Mouse (Mus musculus) hindbrain, embryonic 14.5 days (tissue): ENCODE results near the gene Olfr1494. TPM values are rescaled to one million over a fixed set of nuclear protein-coding genes. Genes with fewer than 3 reads are reported as not detected.

Experiments used
- ATAC-seq: fragments of 200-750 bp; cut with Nextera tagmentation; 2 replicates; pipeline ENCODE4 v1.8.0; 2017; ENCODE audit warnings: moderate number of reproducible peaks, mild to moderate bottlenecking, moderate TSS enrichment, moderate library complexity; ENCODE audit not compliant: low FRiP score
- DNase-seq: peaks from one replicate; pipeline ENCODE4 v3.0.0-alpha.2; 2015; ENCODE audit warnings: low spot score
- H3K27ac ChIP-seq: fragments of 300-500 bp; sonication (generic); 2 replicates; pipeline ENCODE4 v1.5.1; 2014; ENCODE audit warnings: mild to moderate bottlenecking, moderate library complexity
- H3K27me3 ChIP-seq: fragments of 300-500 bp; sonication (generic); 2 replicates; pipeline ENCODE4 v1.6.1; 2014; ENCODE audit warnings: mild to moderate bottlenecking, low read length, mixed read lengths; ENCODE audit not compliant: control insufficient read depth, insufficient read depth
- H3K36me3 ChIP-seq: fragments of 300-500 bp; sonication (generic); replicated peaks from 2 replicates; pipeline ENCODE4 v1.6.1; 2014; ENCODE audit not compliant: control insufficient read depth, insufficient read depth
- H3K4me1 ChIP-seq: fragments of 300-500 bp; sonication (generic); replicated peaks from 2 replicates; pipeline ENCODE4 v1.6.1; 2014; ENCODE audit warnings: antibody characterized with exemption, low read length, mixed read lengths; ENCODE audit not compliant: control insufficient read depth, insufficient read depth
- H3K4me2 ChIP-seq: fragments of 300-500 bp; sonication (generic); replicated peaks from 2 replicates; pipeline ENCODE4 v1.6.1; 2014; ENCODE audit warnings: mild to moderate bottlenecking, moderate library complexity
- H3K4me3 ChIP-seq: fragments of 300-500 bp; sonication (generic); replicated peaks from 2 replicates; pipeline ENCODE4 v1.5.1; 2014; ENCODE audit warnings: mild to moderate bottlenecking, low read length
- H3K9ac ChIP-seq: fragments of 300-500 bp; sonication (generic); 2 replicates; pipeline ENCODE4 v1.6.1; 2014
- H3K9me3 ChIP-seq: fragments of 300-500 bp; sonication (generic); 2 replicates; pipeline ENCODE4 v1.6.1; 2016; ENCODE audit warnings: low read length; ENCODE audit not compliant: control insufficient read depth
- WGBS: fragments of 180-500 bp; shearing (Covaris S2); extraction: QIAGEN DNeasy Blood & Tissue Kit; methylation state at CpG from one replicate; pipeline ENCODE4 v1.1.7; 2014; 5-methylcytosine and 5-hydroxymethylcytosine counted together
- polyA plus RNA-seq: library from polyadenylated mRNA; unstranded; fragments of >200 nt; fragmentation: Nextera tagmentation; extraction: Ambion mirVana; gene quantifications from 2 replicates; pipeline ENCODE4 v1.2.1, GENCODE M21; 2014

Gene Olfr1494
- not detected in 2 replicates for polyA plus RNA-seq

- DNase-seq (no peak), ATAC-seq (no peak)
- no peaks in the 10 kb centered on the region for H3K9me3 ChIP-seq
- no peaks in the 10 kb centered on the region for H3K36me3 ChIP-seq
- no peak within 1 kb of the TSS for H3K27ac ChIP-seq
- H3K9ac ChIP-seq, result no peak within 1 kb of the TSS
- no peak within 1 kb of the TSS for H3K4me2 ChIP-seq
- H3K27me3 ChIP-seq, result no peaks in the 10 kb centered on the region
- 94% methylated on average over 4 of the region's 4 CpGs for WGBS
- no peaks in the 10 kb centered on the region for H3K4me1 ChIP-seq
- no peak within 1 kb of the TSS for H3K4me3 ChIP-seq
Observed at GRCm38 (mm10) chr19:13739428-13739827, at the start of gene Olfr1494. Gene Olfr1494 (plus strand): TSS chr19:13739728.

DNA sequence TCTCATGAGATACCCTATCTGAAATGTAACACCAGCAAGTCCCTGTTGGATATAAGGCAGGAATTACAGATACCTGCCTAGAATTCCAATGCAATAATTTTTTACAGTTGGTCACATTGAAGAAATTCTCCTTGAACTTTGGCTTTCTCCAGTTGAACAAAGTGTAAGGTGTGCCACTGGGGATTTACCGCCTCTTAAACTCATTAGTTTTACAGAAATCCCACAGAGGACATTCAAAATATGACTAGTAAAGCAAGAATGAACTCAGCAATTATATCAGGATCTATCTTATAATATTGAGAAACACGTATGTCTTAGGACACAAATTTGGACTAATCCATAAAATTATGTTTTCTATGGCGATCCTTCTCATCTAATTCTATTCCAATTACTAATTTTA lies 42.6 kb upstream of the Olfr1494 start, which contains the start of gene Olfr1491:
Gene Olfr1491 (plus strand): TSS at position 301 of the 400 bp plus-strand sequence.
- Histone ChIP-seq H3K27ac (no peak within 1 kb of the TSS), H3K4me2 (no peak within 1 kb of the TSS), H3K4me1 (no peaks in the 10 kb centered on the region), H3K4me3 (no peak within 1 kb of the TSS), H3K27me3 (no peaks in the 10 kb centered on the region), H3K36me3 (no peaks in the 10 kb centered on the region), H3K9me3 (no peaks in the 10 kb centered on the region), H3K9ac (no peak within 1 kb of the TSS)
- WGBS, result 81% methylated on average over 3 of the region's 3 CpGs
- ATAC-seq (no peak), DNase-seq (no peak)

GRCm38 (mm10) chr19:13722978-13723377 lies 16.6 kb upstream of the Olfr1494 start, which contains the start of gene Olfr1493-ps1:
Gene Olfr1493-ps1 (plus strand): TSS chr19:13723278.
- WGBS, result 66% methylated on average over 2 of the region's 2 CpGs
- ATAC-seq (no peak), DNase-seq (no peak)
- Histone ChIP-seq H3K9me3 (0 out of 2 replicates have a peak, but pooled peaks cover 2% of the 10 kb centered on the region), H3K4me1 (no peaks in the 10 kb centered on the region), H3K36me3 (no peaks in the 10 kb centered on the region), H3K4me2 (no peak within 1 kb of the TSS), H3K4me3 (no peak within 1 kb of the TSS), H3K9ac (no peak within 1 kb of the TSS), H3K27me3 (no peaks in the 10 kb centered on the region), H3K27ac (no peak within 1 kb of the TSS)

- WGBS, result 92% methylated on average over 1 of the region's 1 CpGs
- Histone ChIP-seq H3K9me3 (no peaks in the 10 kb centered on the region), H3K4me3 (no peak overlapping the region), H3K9ac (no peak overlapping the region), H3K36me3 (no peaks in the 10 kb centered on the region), H3K4me2 (no peak overlapping the region), H3K27me3 (no peaks in the 10 kb centered on the region), H3K27ac (no peak overlapping the region), H3K4me1 (no peaks in the 10 kb centered on the region)
- DNase-seq (no peak), ATAC-seq (no peak)
Observed at GRCm38 (mm10) chr19:13749366-13749765, 9.8 kb downstream of the Olfr1494 start.

DNA sequence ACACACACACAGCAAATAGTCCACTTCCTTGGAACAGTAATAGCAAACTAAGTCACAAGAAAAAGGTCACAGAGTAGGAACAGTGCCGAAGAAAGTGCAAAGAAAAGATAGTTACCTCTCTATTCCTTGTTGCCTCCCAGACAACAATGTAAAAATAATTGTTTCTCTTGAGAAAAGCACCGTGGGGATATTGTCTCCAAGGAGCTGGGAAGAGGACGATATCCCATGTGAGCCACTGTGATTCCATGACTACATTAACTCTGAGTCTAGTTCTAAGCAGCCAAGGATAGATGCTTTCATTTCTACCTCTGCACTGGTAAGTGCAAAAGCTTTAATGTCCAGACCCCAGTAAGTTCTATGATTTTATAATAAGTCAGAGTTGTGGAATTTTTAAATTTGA lies 24.8 kb downstream of the Olfr1494 start, which contains the start of gene Olfr1495:
Gene Olfr1495 (plus strand): TSS at position 301 of the 400 bp plus-strand sequence.
- Histone ChIP-seq H3K4me2 (no peak within 1 kb of the TSS), H3K9me3 (no peaks in the 10 kb centered on the region), H3K36me3 (no peaks in the 10 kb centered on the region), H3K27ac (no peak within 1 kb of the TSS), H3K9ac (no peak within 1 kb of the TSS), H3K27me3 (no peaks in the 10 kb centered on the region), H3K4me1 (no peaks in the 10 kb centered on the region), H3K4me3 (no peak within 1 kb of the TSS)
- ATAC-seq (no peak), DNase-seq (no peak)
- 86% methylated on average over 3 of the region's 3 CpGs for WGBS

DNA sequence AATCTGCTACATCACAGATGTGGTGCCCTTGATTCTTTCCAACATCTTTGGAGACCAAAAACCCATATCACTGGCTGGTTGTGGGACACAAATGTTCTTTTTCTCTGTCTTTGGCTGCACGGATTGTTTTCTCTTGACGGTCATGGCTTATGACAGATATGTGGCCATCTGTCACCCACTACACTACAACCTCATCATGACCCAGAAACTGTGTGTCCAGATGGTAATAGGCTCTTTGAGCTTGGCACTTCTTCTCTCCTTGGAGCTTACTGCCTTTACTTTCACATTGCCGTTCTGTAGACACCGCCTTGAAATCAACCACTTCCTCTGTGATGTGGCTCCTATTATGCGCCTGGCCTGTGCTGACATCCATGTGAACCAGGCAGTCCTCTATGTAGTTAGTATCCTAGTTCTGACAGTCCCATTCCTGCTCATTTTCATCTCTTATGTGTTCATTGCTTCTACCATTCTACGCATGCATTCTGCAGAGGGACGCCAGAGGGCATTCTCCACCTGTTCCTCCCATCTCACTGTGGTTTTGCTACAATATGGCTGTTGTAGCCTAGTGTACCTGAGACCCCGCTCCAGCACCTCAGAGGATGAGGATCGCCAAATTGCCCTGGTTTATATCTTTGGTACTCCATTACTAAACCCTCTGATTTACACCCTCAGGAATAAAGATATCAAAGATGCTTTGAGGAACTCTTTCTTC lies 29.2 kb downstream of the Olfr1494 start:
- Histone ChIP-seq H3K4me2 (no peak overlapping the region), H3K36me3 (no peaks in the 10 kb centered on the region), H3K9ac (no peak overlapping the region), H3K27ac (no peak overlapping the region), H3K4me1 (no peaks in the 10 kb centered on the region), H3K27me3 (no peaks in the 10 kb centered on the region), H3K4me3 (no peak overlapping the region), H3K9me3 (no peaks in the 10 kb centered on the region)
- DNase-seq, result no peak
- ATAC-seq, result no peak
- WGBS, result 89% methylated on average over 9 of the region's 9 CpGs

DNA sequence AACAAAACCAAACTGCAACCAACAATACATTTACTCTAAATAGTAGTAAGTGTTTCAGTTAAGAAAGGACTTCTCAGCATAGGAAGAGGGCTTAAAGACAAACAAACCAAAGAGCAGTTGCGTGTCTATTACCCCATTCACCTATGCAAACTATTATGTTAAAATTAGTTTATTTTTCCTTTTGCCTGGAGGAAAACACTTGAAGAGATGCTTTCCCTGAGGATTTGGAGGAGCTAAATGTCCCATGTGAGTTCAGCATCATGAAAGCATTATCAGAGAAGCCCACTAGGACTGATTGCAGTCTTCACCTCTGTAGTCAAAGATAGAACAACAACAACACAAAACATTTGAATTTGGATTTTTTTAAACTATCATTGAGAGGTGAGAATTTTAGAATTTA lies 38.0 kb downstream of the Olfr1494 start, which contains the start of gene Olfr1496:
Gene Olfr1496 (plus strand): TSS at position 301 of the 400 bp plus-strand sequence.
- H3K4me1 ChIP-seq, result no peaks in the 10 kb centered on the region
- no peak within 1 kb of the TSS for H3K27ac ChIP-seq
- H3K9me3 ChIP-seq, result no peaks in the 10 kb centered on the region
- no peak for ATAC-seq
- no peaks in the 10 kb centered on the region for H3K36me3 ChIP-seq
- H3K4me3 ChIP-seq, result no peak within 1 kb of the TSS
- H3K9ac ChIP-seq, result no peak within 1 kb of the TSS
- H3K27me3 ChIP-seq, result no peaks in the 10 kb centered on the region
- no peak within 1 kb of the TSS for H3K4me2 ChIP-seq
- 94% methylated on average over 1 of the region's 1 CpGs for WGBS
- DNase-seq, result no peak

GRCm38 (mm10) chr19:13798102-13798501 lies 58.6 kb downstream of the Olfr1494 start, which contains the start of gene Olfr1497:
Gene Olfr1497 (minus strand): TSS chr19:13798202.
- H3K9me3 ChIP-seq, result no peaks in the 10 kb centered on the region
- no peak within 1 kb of the TSS for H3K4me3 ChIP-seq
- H3K4me1 ChIP-seq, result no peaks in the 10 kb centered on the region
- no peaks in the 10 kb centered on the region for H3K36me3 ChIP-seq
- no peak within 1 kb of the TSS for H3K9ac ChIP-seq
- no peaks in the 10 kb centered on the region for H3K27me3 ChIP-seq
- no peak for ATAC-seq
- no peak within 1 kb of the TSS for H3K27ac ChIP-seq
- no peak for DNase-seq
- no peak within 1 kb of the TSS for H3K4me2 ChIP-seq
